Mouse (Mus musculus) bone marrow, adult 2 months (tissue): ENCODE results near the gene Zfhx2. TPM values are rescaled to one million over a fixed set of nuclear protein-coding genes. Genes with fewer than 3 reads are reported as not detected.

ENCODE experiments used
- H3K27ac ChIP-seq: fragments of 200-500 bp; 2 replicates; pipeline ENCODE4 v1.5.1; 2012; ENCODE audit warnings: low read depth, mild to moderate bottlenecking, control low read depth, inconsistent platforms, low read length; ENCODE audit not compliant: control insufficient read depth, poor library complexity, insufficient read depth
- H3K4me1 ChIP-seq: fragments of 200-500 bp; 2 replicates; pipeline ENCODE4 v1.6.1; 2011; ENCODE audit warnings: low read length; ENCODE audit not compliant: control insufficient read depth, insufficient read depth
- H3K4me3 ChIP-seq: fragments of 200-500 bp; replicated peaks from 2 replicates; pipeline ENCODE3; 2011; ENCODE audit warnings: mild to moderate bottlenecking, low read depth, low read length, control low read depth; ENCODE audit not compliant: control insufficient read depth
- CTCF ChIP-seq: fragments of 200-500 bp; IDR thresholded peaks from 2 replicates; pipeline ENCODE4 v1.5.1; 2011; ENCODE audit warnings: low read length, control low read depth; ENCODE audit not compliant: control insufficient read depth, insufficient read depth
- POLR2A ChIP-seq: fragments of 200-500 bp; IDR thresholded peaks from 2 replicates; pipeline ENCODE4 v1.6.1; 2011; ENCODE audit warnings: low read depth, mild to moderate bottlenecking, control low read depth, low read length, borderline replicate concordance; ENCODE audit not compliant: control insufficient read depth
- WGBS: fragments of 180-500 bp; shearing (Covaris S2); methylation state at CpG from one replicate; pipeline ENCODE4 v1.1.7; 2018; 5-methylcytosine and 5-hydroxymethylcytosine counted together
- polyA plus RNA-seq: library from polyadenylated mRNA; stranded (reverse); fragments of >200 nt; gene quantifications from 2 replicates; pipeline ENCODE4 v1.2.4, GENCODE M21; 2011; ENCODE audit warnings: low replicate concordance; ENCODE audit not compliant: missing spikeins, insufficient read depth, insufficient read length

Zfhx2 gene
- polyA plus RNA-seq, 1 experiment: 5.3 TPM

DNA sequence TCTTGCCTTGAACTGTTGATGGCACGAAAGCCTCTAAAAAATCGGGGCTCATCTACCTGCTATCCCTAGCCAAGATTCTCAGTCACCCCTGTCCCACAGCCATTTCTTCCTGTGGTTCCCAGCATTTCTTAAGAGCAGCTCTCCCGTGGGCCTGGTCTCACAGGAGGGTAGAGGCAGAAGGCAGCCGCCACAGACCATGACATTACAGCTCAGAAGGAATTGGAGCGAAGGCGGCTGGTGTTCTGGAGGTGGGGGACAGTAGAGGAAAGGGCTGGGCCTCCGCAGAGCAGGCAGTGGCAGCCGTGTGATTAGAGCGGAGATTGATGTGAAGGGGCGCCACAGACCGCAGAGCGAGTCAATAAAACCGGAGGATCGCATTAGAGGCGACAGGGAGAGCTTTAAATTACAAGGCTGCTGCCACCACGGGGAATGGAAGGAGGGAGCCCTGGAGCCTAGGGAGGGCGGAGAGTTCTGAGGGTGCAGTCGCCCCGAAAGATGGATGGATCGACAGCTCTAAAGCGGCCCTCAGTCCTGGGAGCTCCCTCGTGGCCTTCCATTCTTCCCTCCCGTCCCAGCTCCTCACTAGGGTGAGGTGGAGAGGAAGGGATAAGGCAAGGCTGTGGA, 13.6 kb downstream of the Zfhx2 start:
- 11% methylated on average over 23 of the region's 23 CpGs for WGBS
- H3K4me1 ChIP-seq: no peaks in the 10 kb centered on the region

DNA sequence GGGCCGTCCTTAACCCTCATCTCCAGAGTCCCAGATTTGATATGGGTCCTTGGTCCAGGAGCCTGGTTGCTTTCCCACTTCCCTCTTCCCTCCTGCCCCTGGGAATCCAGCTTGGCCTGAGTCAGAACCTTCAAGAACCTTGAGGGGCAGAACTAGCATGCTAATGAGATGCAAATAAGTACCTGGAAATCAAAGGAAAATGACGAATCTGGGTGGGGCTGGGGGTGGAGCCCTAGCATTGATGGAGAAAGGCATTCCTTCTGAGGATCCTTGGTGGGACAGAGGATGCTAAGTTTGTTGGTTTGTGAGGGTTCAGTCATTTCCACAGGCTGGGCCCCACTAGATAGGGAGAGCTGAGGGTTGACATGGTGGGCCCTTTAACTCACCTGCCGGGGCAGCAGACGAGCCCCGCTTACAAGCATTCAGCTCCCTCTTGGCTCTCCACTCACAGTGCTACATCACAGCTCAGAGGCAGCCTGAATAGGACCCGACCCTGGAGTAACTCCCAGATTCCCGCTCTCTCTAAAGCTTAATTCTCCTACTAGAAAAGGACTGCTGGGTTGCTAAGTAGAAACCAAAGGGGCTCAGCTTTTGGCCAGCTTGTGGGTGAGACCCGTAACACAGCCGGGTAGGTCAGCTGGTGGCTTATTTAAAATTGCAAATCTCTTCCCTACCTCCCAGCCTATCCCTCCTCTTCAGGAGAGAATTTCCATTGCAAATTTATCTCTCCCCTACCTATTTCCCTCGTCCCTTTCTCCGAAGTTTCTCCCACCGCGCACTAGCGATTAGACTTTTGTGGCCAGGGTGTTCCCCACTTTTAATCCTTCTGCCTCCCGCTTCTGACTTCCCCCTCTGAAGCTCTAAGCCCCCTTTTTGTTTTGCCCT, 14.4 kb downstream of the Zfhx2 start:
- Histone ChIP-seq H3K4me3 (no peak overlapping the region), H3K4me1 (no peaks in the 10 kb centered on the region), H3K27ac (no peak overlapping the region)
- 63% methylated on average over 15 of the region's 15 CpGs for WGBS
- no peak for TF ChIP-seq POLR2A
- TF ChIP-seq CTCF: no peak

More for the DNA sequence above, 13.6 kb downstream of the Zfhx2 start:
- H3K27ac ChIP-seq: no peak overlapping the region
- TF ChIP-seq POLR2A (no peak), CTCF (no peak)
- no peak overlapping the region for H3K4me3 ChIP-seq

DNA sequence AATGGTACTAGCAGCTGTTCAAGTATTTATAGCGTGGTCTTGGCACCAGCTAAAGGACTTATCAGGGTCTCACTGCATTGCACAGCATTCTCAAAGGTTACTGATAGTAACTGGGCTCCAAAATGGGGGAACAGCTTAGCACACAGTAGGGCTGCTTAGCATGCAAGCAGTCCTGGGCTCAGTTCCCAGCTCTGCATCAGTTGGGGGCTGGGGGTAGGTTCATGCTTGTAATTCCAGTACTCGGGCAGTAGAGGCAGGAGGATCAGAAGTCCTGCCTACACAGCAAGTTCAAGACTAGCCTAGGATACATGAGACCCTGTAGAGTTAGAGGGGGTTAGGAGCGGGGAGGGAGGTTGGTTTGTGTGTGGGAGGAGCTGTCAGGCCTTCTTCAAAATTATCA, 15.2 kb downstream of the Zfhx2 start:
- 62% methylated on average over 3 of the region's 3 CpGs for WGBS
- H3K4me3 ChIP-seq: no peak overlapping the region
- H3K4me1 ChIP-seq: no peaks in the 10 kb centered on the region
- no peak overlapping the region for H3K27ac ChIP-seq
- no peak for TF ChIP-seq CTCF
- TF ChIP-seq POLR2A: no peak

DNA sequence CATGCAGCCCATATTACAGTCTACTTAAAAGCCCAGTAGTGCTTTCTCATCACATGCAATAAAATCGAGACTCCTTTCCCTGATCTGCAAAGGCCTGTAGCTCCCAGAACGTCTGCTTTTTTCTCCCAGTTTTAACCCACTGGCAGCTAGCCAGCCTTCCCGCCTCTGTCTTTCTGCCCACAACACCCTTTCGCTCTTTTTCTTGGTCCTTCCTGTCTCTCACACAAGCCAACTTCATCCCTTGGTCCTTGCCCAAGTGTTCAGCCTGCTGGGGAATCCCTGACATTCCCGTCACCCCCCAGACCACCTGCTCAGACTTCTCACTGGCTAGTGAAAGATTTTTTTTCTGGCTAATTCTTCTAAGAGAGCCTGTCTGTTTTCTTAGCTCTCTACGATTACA, 15.9 kb downstream of the Zfhx2 start:
- 55% methylated on average over 6 of the region's 6 CpGs for WGBS
- H3K4me1 ChIP-seq: no peaks in the 10 kb centered on the region
- no peak overlapping the region for H3K4me3 ChIP-seq
- TF ChIP-seq CTCF (no peak), POLR2A (no peak)
- H3K27ac ChIP-seq: no peak overlapping the region

DNA sequence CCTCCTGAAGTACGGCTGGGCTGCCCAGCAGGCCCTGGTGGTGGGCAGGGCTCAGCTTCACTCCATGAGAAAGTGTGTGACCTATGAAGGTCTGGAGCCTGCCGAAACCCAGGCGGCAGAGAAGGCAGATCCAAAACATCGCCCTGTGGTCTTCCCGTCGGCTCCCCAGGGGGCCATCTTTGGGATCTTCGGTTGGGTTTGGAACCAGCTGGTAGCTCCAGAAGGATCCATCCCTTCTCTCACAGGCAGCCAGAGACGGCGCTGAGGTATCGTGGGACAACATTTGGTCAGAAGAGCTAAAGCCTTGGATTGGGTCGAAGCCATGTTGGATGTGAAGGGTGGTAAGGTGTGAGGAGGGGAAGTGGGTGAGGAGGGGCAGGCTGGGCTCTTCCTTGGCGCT, 17.7 kb downstream of the Zfhx2 start:
- TF ChIP-seq POLR2A (no peak), CTCF (no peak)
- 86% methylated on average over 12 of the region's 12 CpGs for whole genome bisulfite sequencing
- Histone ChIP-seq H3K4me3 (no peak overlapping the region), H3K27ac (no peak overlapping the region), H3K4me1 (no peaks in the 10 kb centered on the region)

DNA sequence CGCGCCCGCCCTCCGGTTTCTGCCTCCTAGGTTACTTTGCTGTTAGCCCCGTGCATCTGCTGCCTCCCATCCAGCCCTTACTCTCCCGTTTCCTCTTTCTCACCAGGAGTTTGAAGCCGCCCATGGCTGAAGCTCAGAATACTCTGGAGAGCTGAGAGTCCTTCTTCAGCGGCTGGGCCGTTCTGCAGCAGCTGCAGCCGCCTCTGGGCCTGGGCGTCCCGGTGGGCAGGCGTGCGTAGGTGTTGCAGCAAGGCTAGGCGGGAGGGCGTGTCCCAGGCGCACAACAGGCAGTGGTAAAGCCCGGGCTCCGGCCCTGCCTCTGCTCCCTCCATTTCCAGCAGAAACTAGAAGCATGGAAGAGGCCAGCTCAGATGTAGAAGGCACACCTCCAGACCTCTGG, 20.4 kb downstream of the Zfhx2 start:
- no peak overlapping the region for H3K27ac ChIP-seq
- H3K4me3 ChIP-seq: no peak overlapping the region
- no peak for TF ChIP-seq CTCF
- no peak for TF ChIP-seq POLR2A
- H3K4me1 ChIP-seq: no peaks in the 10 kb centered on the region
- 74% methylated on average over 19 of the region's 19 CpGs for WGBS

DNA sequence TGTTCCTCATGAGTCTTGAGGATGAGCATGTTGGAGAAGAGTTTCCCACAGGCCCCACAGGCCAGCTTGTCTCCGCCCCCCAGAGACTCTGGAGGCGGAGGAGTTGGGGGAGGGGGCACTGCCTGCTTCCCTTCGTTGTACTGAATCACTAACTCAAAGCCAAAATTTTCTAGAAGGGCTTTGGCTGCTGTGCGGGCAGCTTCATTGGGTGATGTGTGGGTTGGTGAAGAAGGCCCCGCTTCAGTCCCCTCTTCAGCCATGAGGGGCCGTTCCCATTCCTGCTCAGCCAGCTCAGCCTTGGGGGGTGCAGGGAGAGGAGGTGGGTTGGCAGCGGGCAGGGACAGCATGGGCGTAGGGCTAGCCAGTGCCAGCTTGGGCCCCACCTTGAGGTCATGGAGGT, 26.1 kb downstream of the Zfhx2 start:
- Histone ChIP-seq H3K27ac (no peak overlapping the region), H3K4me3 (no peak overlapping the region), H3K4me1 (no peaks in the 10 kb centered on the region)
- WGBS: 82% methylated on average over 8 of the region's 8 CpGs
- TF ChIP-seq POLR2A (no peak), CTCF (no peak)

DNA sequence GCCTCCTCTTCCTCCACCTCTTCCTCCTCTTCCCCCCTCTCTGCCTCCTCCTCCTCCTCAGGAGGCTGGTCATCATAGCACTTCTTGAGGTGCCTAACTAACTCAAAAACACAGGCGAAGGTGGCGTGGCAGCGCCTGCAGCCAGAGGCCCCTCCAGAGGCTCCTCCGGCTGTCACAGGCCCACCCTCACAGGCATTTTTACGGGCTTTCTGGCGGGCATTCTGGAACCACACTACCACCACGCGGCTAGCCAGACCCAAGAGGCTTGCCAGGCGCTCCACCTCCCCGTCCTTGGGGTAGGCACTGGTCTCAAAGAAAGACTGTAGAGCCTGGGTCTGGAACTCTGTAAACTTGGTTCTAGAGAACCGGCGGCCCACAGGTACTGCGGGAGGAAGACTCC, 26.7 kb downstream of the Zfhx2 start:
- Histone ChIP-seq H3K4me1 (no peaks in the 10 kb centered on the region), H3K27ac (no peak overlapping the region), H3K4me3 (no peak overlapping the region)
- TF ChIP-seq CTCF (no peak), POLR2A (no peak)
- WGBS: 86% methylated on average over 13 of the region's 13 CpGs
